Mouse (Mus musculus): Measurements from ENCODE around the gene Synm.

The Synm gene

DNA sequence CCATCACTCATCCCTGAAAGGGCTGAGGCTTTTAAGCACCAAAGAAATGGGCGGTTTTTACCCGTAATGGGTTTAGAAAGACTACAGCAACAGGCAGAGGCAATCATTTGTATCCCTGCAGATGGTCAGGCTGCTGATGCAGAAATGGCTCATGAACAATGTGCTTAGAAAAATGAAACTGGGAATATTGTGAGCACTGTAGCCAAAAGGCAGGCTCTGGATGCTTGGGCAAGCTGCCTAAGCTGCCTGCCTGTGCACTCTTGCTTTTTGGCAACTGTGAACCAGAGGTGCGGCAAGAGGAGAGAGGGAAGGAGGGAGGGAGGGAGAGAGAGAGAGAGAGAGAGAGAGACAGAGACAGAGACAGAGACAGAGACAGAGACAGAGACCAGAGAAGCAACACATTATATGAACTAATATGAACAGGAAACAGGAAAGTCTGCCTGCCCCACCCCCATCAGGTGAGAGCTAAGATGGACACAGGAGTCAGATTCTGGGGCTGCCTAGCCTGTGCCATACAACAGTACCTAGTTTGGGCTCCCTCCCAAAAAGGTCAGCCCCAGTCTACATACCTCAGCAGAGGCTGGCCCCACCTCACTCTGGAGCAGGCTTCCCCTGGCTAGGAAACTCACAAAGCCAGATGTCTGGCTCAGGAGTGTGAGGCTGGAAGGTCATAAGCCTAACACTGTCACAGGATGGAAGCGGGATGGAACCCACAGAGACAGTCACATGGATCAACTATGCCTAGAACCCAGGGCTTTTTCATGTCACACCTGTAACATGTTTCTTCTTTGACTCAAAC, 9.9 kb downstream of the Synm start:
- no peak for DNase-seq (ENCODE audit: low read depth, low spot score)

DNA sequence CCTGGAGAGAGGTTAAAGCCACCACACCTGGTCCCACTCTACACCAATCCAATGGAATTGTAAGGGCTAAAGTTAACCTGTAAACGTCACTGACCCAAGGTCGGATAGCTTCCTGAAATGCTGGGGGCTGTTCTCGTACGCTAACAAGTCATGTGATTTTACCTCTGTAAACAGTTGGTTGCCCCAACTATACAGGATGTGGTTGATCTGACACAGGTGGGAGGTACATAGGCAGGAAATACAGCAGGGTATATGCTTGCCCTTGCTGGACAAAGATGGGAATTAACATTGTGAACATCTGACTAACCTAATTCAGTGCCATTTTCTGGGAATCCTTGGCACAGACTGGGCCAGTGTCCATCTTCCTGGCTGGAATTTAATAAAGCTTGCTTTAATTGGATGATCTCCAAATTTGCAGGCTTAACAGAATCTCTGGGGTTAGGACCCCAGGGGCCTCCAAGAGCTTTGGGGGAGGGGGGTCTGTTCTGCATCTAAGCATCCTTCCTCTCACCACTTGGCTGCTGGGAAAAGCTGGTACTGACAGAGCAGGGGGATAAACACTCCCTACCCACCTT, 11.7 kb downstream of the Synm start:
- no peak for DNase-seq (ENCODE audit: low read depth, low spot score)

DNA sequence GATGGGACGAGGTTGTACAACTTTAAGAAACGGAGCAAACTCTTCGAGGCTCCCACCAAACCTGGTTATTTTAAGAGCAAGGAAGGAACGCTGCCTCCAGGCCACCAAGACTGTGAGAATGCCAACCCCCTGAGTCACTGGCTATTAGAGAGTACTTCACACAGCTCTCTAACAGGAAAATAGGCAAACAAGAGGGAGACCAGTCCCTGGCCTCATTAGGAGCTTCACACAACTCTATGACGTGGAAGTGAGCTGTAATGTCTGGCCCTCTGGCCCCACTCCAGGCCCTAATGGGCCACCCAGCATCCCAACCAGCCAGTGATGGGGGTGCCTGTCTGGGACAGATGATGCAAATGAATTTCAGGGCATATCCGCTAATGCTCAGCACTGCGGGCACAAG, 17.8 kb downstream of the Synm start:
- DNase-seq (ENCODE audit: low read depth, low spot score), result no peak

DNA sequence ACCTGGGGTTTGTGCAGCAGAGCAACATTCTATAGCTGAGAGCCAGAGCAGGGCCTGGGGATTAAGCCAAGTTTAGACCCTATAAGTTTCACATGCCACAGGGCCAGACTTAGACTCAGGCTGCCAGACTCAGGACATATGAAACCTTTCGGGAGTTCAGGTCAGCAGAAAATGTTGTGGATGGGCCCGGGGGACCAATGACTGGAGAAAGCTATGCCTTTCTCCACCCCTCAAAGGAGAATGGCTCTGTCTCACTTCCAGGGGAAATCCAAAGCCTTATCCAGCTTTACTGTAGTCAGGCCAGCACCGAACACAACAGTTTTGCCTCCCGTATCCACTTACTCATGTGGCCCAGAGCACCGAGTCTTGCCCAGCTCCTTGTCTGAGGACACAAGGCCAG, 18.7 kb downstream of the Synm start:
- peak; percentile 17 for DNase-seq (ENCODE audit: low read depth, low spot score)

DNA sequence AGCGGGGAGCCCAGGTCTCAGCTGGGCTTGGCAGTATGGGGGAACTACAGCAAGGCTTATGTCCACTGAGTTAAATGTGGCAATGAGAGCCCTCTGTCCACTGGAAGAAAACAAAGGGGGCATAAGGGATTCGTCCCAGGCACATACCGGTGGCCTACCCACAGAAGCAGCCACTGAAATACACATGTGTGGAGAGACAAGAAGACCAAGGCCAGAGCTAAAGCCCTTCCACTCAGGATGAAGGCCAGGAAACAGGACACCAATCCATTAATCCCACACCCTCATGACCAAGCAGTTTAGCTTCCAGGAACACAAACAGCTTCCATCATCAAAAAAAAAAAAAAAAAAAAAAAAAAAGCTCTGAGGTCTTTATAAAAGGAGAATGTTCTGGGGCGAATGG, 19.2 kb downstream of the Synm start:
- DNase-seq (ENCODE audit: low read depth, low spot score), result no peak

DNA sequence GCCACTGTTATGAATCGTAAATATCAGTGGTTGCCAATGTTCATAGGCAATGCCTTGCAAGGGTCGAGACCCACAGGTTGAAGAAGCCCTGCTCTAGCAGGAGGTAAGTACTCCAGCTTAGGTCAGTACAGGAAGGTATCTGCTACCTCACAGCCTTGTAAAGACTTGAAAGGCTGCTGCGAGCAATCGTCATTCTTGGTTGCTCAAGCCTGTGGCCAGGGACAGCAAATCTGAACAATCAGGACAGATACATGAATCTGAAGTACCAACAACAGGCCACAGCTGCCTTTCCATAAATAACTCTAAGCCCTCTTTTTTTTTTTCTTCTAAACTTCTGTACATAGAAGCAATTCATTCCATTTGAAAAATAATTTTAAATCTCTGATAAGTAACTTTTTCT, 27.3 kb downstream of the Synm start:
- no peak for DNase-seq (ENCODE audit: low read depth, low spot score)

DNA sequence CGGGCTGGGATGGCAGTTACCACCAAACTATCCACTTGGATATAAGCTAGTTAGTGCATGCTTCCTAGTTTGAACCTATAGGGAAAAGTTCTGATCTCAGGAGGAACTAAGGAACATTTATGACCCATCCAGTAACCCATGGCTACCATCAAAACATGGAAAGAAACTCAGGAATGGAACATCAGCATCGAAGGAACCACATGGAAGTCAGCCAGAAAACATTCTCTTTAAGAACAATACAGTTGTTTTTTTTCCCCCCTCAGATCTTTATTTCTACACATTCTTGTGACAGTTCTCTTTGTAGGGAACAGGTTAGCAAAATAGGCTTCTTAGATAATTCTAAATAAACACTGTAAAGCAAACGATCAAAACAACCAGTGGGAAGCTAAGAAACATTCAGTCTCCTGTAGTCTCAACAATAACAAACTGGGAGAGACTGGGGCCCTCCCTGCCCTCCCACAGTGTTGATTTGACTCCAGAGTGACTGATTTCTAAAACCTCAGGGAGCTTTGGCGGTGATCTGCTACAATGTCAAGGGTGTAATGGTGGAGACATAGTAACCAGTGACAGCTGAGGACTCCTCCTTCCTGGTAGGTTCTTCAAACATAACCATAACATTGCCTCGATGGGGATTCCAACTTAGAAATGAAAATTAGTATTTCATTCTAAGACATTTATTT, 29.0 kb downstream of the Synm start:
- DNase-seq (ENCODE audit: low read depth, low spot score), result no peak

DNA sequence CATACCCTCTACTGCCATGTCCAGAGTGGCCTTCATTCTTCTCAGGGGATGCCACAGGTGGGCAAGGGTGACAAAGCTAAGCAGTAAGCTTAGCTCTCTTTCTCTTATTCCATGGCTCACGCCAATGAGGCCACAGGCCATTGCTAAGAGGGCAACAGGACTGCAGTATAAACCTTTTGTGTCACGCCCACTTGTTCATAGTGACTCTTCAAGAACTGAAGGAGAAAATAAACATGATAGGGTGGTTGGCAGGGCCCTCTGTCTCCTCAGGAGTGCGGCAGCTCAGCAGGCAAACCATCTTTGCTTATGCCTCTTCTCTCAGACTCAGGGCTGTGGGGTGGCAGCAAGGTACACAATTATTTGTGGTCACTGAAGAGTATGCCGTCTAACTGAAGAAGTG, 30.7 kb downstream of the Synm start:
- DNase-seq (ENCODE audit: low read depth, low spot score), result no peak

DNA sequence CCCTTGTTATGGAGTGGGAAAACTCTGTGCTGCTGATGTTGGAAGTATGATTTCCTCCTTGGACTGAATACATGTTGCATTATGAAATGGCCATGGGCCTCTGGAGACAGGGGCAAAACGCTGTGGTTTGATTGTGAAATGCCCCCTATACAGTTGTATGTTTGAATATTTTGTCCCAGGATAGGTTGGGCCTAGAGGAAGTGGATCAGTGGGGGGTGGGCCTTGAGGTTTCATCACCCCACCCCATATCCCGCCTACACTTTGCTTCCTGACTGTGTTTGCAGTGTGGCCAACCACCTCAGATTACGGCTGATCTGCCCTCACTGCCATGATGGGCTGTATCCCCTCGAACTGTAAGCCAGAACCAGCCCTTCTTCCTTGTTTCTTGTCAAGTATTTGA, 31.3 kb downstream of the Synm start:
- no peak for DNase-seq (ENCODE audit: low read depth, low spot score)

DNA sequence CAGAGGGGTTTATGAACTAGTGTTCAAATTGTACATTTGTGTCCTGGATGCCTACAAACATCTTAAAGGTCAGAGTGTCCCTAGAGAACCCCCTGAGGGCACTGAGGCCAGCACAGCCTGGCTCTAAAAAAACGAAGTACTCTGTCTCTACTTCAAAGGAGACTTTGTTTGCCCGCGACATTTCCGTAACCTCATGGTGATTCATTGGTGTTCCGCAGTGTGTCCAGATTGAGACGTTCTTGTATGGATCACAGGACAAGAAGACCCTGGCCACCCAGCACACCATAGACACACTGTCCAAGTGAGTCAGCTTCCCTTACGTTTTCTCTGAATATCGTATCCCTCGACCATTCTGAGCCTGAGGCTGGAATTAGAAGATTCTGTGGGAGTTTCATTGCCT, 34.5 kb downstream of the Synm start:
- peak; percentile 30 for DNase-seq (ENCODE audit: low read depth, low spot score)

DNA sequence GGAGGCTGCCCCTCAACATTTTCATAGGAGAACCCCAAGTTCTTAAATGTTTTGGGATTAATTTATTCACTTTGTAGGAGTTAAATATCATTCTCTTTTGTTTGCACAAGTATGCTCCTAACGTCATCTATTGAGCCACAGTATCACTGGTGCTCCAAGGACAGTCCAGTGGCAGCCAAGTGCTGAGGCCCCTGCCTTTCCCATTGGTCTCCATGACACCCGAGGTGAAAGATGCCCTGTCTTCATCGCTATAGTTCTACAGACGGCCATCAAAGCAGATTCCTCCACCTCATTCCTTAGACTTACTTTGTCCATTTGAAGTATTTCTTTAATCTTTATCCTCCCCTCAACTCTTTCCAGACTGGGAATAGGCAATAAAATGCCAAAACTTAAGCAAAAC, 35.0 kb downstream of the Synm start:
- no peak for DNase-seq (ENCODE audit: low read depth, low spot score)

DNA sequence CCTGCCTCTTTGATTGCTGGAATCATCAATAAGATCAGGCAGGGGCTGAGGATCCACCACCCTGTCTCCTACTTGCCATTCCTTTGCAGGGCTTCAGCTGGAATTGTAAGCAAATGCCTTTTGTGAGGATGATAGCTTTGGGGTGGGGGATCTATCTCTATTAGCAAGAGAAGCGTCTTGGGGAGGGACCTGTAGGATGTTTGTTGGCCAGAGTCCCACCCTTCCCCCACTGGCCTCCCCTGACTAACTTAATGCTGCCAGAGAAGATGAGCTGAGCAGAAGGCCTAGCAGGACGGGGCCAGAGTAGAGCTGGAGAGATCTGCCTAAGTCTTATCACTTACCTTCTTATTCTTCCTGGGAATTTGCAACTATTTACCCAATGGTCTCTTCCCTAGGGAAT, 37.4 kb downstream of the Synm start:
- DNase-seq (ENCODE audit: low read depth, low spot score), result no peak

DNA sequence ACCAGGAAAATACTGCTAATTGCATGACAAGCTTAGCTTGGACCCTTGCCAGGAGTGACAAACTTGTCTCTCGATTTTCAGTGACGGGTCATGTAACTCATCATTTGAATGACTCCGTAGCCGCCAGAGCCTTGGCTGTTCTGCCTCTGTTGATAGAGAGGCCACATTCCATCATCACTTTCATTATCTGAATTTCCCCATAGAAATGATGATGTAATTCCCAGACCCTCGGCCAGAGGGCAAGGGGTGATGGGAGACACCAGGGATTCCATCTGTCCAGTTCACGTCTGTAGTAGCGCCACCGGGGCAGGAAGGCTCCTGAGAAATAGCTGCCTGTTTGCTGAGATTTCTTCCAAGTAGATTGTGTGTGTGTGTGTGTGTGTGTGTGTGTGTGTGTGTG, 40.7 kb downstream of the Synm start:
- DNase-seq (ENCODE audit: low read depth, low spot score), result no peak

DNA sequence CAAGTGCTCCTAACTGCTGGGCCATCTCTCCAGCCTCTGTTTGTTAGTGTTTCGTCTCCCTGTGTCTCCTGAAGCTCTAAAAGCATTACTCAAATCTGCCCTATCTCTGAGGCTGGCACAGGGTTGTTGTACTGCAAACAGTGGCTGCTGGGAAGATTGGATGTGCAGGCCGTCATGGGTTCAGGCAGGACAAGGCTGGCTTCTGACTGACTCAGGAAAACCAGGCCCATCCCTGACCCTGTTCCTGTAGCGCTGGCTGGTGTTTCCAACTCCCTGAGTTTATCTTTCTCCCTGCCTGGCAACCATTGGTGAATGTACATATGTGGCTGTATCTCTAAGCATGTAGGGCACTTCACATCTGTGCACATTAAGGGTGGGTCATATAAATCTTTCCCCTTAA, 42.0 kb downstream of the Synm start:
- DNase-seq (ENCODE audit: low read depth, low spot score), result no peak

DNA sequence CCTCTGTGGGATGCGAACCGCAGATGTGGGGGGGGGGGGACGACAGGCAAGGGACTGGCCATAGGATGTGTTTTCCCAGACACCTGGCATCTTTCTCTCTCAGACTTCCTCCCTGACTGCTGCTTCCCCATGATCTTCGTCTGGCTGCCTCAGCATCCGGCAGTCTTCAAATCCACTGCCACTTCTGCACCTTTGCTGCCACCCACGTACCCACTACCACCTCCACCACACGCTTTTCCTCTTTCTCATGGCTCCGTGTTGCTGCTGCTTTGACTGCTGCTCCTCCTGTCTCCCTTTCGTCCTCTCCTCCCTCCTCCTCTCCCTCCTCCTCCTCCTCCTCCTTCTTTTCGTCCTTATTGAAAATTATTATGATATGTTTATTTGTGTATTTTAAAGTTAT, 42.6 kb downstream of the Synm start:
- DNase-seq (ENCODE audit: low read depth, low spot score), result no peak

DNA sequence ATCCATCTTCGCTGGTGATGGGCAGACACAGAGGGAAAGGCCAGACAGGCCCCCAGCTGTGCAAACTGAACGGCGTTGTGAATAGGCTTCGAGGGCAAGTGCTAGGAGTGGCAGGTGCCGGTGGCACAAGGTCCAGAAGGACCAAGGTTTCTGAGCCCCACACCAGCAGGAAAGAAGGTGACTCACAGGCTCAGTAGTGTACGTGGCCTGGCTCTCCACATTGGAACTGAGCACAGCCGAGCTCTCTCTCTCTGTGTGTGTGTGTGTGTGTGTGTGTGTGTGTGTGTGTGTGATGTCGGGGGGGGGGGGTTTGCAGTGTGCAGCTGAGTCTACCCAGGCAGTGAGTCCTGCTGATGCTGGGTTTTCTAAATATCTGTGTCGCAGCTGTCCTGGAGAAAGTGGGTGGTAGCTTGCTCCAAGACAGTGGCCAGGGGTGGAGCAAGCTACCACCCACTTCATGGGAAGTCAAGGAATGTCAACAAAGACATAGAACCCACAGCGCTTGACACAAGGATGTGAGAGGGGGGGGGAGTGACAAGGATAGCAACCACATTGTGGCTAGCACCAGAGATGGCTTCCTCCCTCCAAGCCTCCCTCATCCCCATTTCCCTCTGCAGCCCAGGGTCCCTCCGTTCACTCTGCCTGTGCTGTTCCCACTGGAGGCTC, 43.2 kb downstream of the Synm start:
- DNase-seq (ENCODE audit: low read depth, low spot score), result no peak

DNA sequence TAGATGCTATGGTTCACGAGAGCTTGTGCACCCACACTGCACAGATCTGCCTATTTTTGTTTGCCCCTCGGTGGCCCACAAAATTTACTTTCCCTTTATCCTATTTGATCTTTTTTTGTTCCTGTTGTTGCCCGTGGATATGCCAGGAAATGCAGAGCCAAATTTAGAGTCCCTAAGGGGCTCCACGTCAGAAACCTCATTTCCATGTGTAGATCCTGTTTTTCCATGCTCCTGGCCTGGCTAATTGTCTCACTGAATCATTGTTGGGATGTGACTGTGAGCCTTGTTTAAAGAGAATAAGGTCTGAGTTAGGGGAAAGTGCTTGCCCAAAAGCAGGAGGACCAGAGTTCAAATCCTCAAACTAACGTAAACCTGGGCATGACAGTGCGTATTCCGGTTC, 44.4 kb downstream of the Synm start:
- no peak for DNase-seq (ENCODE audit: low read depth, low spot score)

DNA sequence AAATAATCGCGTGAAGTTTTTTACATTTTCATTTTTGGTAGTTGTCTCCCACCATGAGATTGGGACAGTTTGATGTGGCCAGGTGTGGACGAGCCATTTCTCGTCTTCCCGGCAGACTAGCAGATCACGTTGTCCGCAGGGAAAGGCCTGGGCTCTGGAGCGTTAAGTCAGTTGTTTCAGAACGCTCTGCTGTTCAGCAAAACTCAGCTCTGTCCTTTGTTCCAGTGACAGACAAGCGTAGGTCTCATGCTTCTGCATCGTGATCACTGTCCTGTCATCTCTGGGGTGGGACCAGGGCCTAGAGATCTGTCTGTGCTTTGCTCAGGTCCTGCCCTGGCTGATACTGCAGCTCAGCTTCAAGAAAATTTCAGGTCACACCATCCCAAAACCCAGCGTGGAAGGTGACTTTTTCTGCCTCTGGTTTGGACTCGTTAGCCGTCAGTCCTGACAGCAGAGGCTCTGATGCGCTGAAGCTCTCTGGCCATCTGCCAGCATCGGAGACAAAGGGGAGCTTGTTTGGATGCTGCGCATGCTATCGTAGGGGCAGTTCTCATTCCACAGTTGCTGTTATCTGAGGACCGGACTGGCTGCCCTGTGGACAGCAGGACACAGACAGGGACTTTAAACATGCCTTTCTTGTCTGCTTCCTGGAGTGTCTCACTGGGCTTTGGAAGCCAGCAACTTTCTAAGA, 45.6 kb downstream of the Synm start:
- DNase-seq (ENCODE audit: low read depth, low spot score), result peak; percentile 68

DNA sequence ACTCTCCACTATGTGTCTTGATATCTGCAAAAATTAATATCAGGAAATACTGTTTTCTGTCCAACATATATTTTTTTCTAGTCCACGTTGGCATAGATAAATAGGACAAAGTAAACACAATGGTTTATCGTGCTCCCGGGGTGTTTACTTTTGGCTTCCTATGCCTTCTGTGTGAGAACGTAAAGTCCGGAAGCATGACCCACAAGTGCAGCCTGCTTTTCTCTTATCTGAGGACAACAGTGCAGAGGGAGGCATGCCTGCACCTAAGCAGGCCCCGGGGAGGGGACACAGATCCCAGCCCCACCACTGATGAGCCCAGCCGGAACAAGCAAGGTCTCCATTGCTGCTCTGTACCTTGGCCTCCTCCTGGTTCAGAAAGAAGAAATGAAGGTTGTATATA, 49.3 kb downstream of the Synm start:
- no peak for DNase-seq (ENCODE audit: low read depth, low spot score)

DNA sequence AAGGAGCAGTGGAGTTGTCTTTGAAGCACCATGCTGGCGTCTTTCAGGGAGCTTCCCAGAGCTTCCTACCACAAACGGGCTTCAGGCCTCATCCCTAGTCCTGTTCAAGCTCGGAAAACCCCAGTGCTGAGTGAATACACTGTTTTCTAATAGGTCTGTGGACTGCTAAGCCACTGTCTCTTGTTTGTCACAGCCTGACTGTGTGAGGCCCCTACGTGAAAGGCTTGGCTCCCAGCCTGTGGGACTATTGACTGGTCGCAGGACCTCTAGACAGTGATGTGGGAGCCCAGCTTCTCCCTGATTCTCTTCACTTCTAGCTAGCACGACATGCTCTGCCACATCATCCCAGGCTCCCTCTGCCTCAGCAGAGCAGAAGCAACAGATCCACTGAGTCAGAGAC, 51.4 kb downstream of the Synm start:
- no peak for DNase-seq (ENCODE audit: low read depth, low spot score)

DNA sequence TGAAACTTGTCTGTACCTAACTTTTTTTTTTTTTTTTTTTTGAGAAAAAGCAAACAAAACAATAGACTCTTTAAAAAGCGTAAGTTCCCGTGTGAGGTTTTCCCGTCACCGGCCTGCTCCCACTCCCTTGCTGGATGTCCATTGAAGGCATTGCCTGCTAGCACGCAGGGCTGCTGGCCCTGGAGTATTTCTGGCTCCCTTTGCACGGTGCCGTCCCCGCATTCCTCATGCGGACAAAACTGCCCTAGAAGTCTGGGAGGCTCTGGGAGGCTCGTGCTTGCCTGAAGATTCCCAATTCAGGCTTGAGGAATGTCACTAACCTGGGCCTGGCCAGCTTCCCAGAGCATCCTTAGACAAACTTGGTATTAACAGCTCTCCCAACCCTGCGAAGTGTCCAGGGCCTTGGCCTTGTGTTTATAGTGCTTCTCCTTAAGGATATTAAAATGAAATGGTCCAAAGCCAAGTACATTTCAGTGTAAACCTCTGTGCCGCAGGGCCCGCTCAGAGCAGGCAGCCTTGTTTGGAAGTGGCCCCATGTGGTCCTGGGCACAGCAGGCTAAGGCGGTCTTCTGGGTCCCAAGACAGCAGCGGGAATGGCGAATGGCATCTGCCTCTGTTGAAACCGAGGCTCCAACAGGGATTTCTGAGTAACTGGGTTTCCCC, 58.2 kb downstream of the Synm start:
- no peak for DNase-seq (ENCODE audit: low read depth, low spot score)

Measured in mesoderm, embryonic 11.5 days (tissue).